Mouse (Mus musculus): ENCODE measurements at regions not wholly inside any gene's neighbourhood (a gene's known extent, or its start where the extent isn't known, plus 50 kb on each side); places are given as distances from the start of the nearest gene placed in this dataset.

GRCm38 (mm10) chr14:72227853-72228252 is 263.8 kb downstream of the Gm9195 start:
- TF ChIP-seq CTCF (IDR thresholded peaks at IDR 0.05; ENCODE audit: low read depth, low read length), result no peak
- no peak for TF ChIP-seq GATA1 (IDR thresholded peaks at IDR 0.05; ENCODE audit: borderline replicate concordance, low read length)
- no peak for TF ChIP-seq TAL1 (conservative IDR thresholded peaks at IDR 0.05; ENCODE audit: low read depth, low read length)
- TF ChIP-seq GATA2 (IDR thresholded peaks at IDR 0.05; ENCODE audit: borderline replicate concordance, low read depth, low read length), result no peak
